Mouse (Mus musculus): ENCODE data around the gene Apip.

DNA sequence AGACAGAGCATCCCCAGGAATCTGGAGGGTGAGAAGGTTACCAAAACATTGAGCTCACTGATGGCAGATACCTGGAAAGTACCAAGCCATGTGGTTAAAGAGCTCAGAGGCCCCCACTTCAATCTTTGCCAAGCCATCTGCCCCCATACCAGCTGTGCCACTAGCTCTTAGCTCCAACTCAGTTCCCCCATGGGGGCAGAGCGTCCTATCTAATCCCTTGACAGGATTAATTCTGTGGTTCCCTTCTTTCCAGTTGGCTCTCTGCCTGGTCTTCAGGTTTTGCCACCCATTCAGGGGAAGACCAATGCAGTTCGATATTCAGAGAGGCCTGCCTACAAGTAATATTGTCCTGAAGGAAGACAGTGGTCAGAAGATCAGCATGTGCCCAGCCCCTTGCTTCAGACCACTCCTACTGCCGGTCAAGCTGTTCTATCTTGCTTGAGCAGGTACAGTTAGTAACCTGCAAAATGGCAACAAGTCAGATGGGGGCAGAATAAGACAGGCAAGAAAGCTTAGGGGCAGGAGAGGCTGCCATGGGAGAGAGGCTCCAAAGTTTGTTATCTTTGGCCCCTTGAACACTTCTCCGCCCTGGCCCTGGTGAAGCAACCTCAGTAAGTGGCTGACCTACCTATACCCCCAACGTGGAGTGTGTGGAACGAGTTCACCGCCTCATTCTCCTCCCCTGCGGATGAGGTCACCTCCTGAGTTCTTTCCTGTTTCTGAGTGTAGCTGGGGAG is 65.2 kb downstream of the Apip start:
- no peak for TF ChIP-seq CTCF (IDR thresholded peaks at IDR 0.05; ENCODE audit: insufficient read depth, low read depth, low read length)
- no peak for TF ChIP-seq POLR2A (IDR thresholded peaks at IDR 0.05; ENCODE audit: insufficient read depth, low read depth, low read length)

Data from olfactory bulb, adult 2 months (tissue).